Mouse (Mus musculus): ENCODE results near the gene Lmo2. TPM values are rescaled to one million over a fixed set of nuclear protein-coding genes. Genes with fewer than 3 reads are reported as not detected.
"Not testable (repeated sequence)": the region's sequence is repeated elsewhere in the genome, so short reads cannot be mapped to it uniquely, and the experiment has no call there.

Lmo2 gene
- total and polyA plus RNA-seq, 3 experiments, result 19.5 to 25.3 (median 19.8) TPM

DNA sequence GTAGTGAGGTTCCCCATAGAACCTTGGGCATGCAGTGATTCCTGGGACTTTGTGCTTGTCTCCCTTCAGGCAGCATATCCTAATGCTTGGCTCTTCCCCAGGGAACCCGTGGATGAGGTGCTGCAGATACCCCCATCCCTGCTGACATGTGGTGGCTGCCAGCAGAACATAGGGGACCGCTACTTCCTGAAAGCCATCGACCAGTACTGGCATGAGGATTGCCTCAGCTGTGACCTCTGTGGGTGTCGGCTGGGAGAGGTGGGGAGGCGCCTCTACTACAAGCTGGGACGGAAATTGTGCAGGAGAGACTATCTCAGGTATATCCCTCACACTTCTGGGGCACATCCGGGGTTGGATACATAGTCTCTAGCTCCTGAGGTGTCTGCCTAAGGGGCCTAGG lies 18.1 kb downstream of the Lmo2 start:
- Histone ChIP-seq H3K27ac (no peak overlapping the region), H3K79me2 (replicated peaks; ENCODE audit: control insufficient read depth, insufficient read depth, low read length) (no peaks in the 10 kb centered on the region), H3K4me1 (ENCODE audit: control insufficient read depth, insufficient read depth, low read length) (no peaks in the 10 kb centered on the region; the same call in 1 of the 2 replicates), H3K36me3 (ENCODE audit: control insufficient read depth, insufficient read depth, low read length) (no peaks in the 10 kb centered on the region), H3K4me3 (no peak overlapping the region), H3K9ac (ENCODE audit: low read depth, low read length) (no peak overlapping the region), H3K27me3 (ENCODE audit: control insufficient read depth, insufficient read depth, low read length) (no peaks in the 10 kb centered on the region)
- WGBS, result 58% methylated on average over 7 of the region's 7 CpGs
- TF ChIP-seq CTCF (IDR thresholded peaks at IDR 0.05), result no peak
- no peak for TF ChIP-seq EP300 (IDR thresholded peaks at IDR 0.05; ENCODE audit: insufficient read depth, low read depth, low read length)
- no peak for TF ChIP-seq POLR2A (IDR thresholded peaks at IDR 0.05; ENCODE audit: insufficient read depth, low read depth, low read length)
- intact Hi-C loops (cut with DNase I), result loop anchor here (10.0 kb wide), 1 partner anchor 411 kb away; the partner anchor contains the start of gene Abtb2
- no peak for DNase-seq

DNA sequence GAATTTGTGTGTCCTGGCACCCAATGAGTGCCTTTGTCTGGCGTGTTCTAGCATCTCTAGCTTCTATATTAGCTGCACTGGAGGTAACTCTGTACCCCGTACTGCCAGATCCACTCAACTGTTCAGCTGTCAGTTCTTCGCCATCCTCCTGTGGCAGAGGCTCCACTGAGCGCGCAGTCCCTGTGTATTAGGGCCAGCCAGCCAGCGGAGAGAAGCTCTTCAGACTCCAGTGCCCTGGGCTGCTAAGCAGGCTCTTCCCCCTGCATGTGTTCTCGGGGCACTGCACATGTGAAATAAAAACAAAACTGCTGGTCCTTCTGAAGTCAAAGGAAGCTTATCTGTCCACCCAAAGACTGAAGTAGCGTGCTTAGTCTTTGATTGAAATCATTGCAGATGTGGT lies 19.4 kb downstream of the Lmo2 start:
- no peaks in the 10 kb centered on the region for H3K27me3 ChIP-seq (ENCODE audit: control insufficient read depth, insufficient read depth, low read length)
- H3K36me3 ChIP-seq (ENCODE audit: control insufficient read depth, insufficient read depth, low read length), result no peaks in the 10 kb centered on the region
- H3K4me3 ChIP-seq, result no peak overlapping the region
- H3K9ac ChIP-seq (ENCODE audit: low read depth, low read length), result no peak overlapping the region
- no peaks in the 10 kb centered on the region for H3K79me2 ChIP-seq (replicated peaks; ENCODE audit: control insufficient read depth, insufficient read depth, low read length)
- DNase-seq, result no peak
- TF ChIP-seq EP300 (IDR thresholded peaks at IDR 0.05; ENCODE audit: insufficient read depth, low read depth, low read length), result no peak
- TF ChIP-seq POLR2A (IDR thresholded peaks at IDR 0.05; ENCODE audit: insufficient read depth, low read depth, low read length), result no peak
- no peak for TF ChIP-seq CTCF (IDR thresholded peaks at IDR 0.05)
- WGBS, result 82% methylated on average over 8 of the region's 8 CpGs
- no peak overlapping the region for H3K27ac ChIP-seq
- intact Hi-C loops (cut with DNase I), result loop anchor here (10.0 kb wide), 1 partner anchor 412 kb away; the partner anchor contains the start of gene Abtb2
- no peaks in the 10 kb centered on the region for H3K4me1 ChIP-seq (ENCODE audit: control insufficient read depth, insufficient read depth, low read length)

DNA sequence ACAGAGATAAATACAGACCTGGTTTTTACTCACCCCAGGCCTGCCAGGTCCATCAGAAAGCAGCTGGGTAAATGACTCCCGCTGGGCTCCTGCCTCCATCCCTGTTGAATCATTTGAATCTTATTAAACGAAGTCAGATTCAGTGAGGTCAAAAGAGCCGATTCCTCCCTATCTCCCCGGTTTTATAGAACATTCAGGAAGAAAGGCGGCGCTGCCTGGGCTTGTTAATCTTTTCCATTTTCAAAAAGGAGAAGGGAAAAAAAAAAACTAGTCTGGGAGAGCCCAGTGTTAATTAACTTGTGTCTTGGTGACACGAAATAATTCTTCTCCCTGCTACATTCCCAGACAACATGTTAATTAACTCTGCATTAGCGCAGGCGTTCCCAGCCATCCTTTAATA lies 19.9 kb downstream of the Lmo2 start:
- no peaks in the 10 kb centered on the region for H3K27me3 ChIP-seq (ENCODE audit: control insufficient read depth, insufficient read depth, low read length)
- H3K79me2 ChIP-seq (replicated peaks; ENCODE audit: control insufficient read depth, insufficient read depth, low read length), result no peaks in the 10 kb centered on the region
- DNase-seq, result no peak
- H3K4me1 ChIP-seq (ENCODE audit: control insufficient read depth, insufficient read depth, low read length), result no peaks in the 10 kb centered on the region
- intact Hi-C loops (cut with DNase I), result loop anchor here (10.0 kb wide), 1 partner anchor 413 kb away; the partner anchor contains the start of gene Abtb2
- no peak overlapping the region for H3K4me3 ChIP-seq
- no peak for TF ChIP-seq POLR2A (IDR thresholded peaks at IDR 0.05; ENCODE audit: insufficient read depth, low read depth, low read length)
- no peak for TF ChIP-seq CTCF (IDR thresholded peaks at IDR 0.05)
- no peak for TF ChIP-seq EP300 (IDR thresholded peaks at IDR 0.05; ENCODE audit: insufficient read depth, low read depth, low read length)
- no peaks in the 10 kb centered on the region for H3K36me3 ChIP-seq (ENCODE audit: control insufficient read depth, insufficient read depth, low read length)
- no peak overlapping the region for H3K27ac ChIP-seq
- 77% methylated on average over 9 of the region's 9 CpGs for WGBS
- no peak overlapping the region for H3K9ac ChIP-seq (ENCODE audit: low read depth, low read length)

DNA sequence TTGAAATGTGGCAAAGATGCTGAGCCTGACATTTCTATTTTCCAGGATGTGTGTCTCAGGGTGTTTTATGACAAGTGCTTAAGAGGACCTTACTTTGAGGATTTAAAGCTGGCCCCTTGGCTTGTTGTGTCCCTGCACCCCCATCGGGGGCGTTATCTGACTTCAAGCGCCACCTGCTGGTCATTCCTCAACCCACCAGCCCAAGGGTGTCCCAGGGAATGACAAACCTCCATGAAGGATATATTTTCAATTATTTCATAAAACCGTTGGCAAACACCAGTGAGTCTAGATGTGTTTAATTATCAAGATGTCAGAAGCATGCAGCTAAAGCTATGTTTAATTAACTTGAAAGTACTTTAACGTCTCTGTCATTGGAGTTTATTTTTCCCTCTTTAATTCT lies 24.5 kb downstream of the Lmo2 start:
- DNase-seq, result peak; percentile 74 to 85
- Histone ChIP-seq H3K27me3 (ENCODE audit: control insufficient read depth, insufficient read depth, low read length) (no peaks in the 10 kb centered on the region), H3K79me2 (replicated peaks; ENCODE audit: control insufficient read depth, insufficient read depth, low read length) (no peaks in the 10 kb centered on the region), H3K36me3 (ENCODE audit: control insufficient read depth, insufficient read depth, low read length) (no peaks in the 10 kb centered on the region), H3K4me1 (ENCODE audit: control insufficient read depth, insufficient read depth, low read length) (no peaks in the 10 kb centered on the region), H3K27ac (no peak overlapping the region), H3K4me3 (no peak overlapping the region), H3K9ac (ENCODE audit: low read depth, low read length) (no peak overlapping the region)
- TF ChIP-seq CTCF (IDR thresholded peaks at IDR 0.05) (0 out of 2 replicates have a peak, but pooled peaks have one; percentile 100), EP300 (IDR thresholded peaks at IDR 0.05; ENCODE audit: insufficient read depth, low read depth, low read length) (peak; percentile 75; the same call in 1 of the 2 replicates), POLR2A (IDR thresholded peaks at IDR 0.05; ENCODE audit: insufficient read depth, low read depth, low read length) (no peak)
- intact Hi-C loops (cut with DNase I), result loop anchor here (1.0 kb wide), 1 partner anchor 110 kb away; no protein-coding TSS in a partner anchor
- 10% methylated on average over 5 of the region's 5 CpGs for WGBS

DNA sequence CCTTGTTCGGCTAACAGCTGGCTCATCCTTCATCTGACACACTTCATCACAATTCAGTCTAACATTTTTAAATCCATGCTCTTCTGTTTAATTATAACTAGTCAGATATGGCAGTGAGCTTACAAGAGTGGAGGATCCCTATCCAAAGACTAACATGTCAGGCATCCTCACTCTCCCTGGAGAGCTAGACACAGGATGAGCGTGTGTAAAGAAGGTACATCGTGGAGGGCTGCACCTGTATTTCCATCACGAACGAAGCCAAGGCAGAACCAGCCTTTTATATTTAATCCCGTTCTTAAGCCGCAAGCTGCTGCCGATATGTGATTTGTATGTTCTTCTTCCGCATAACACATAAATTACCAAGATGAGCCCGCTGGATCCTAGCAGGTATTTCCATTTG lies 25.4 kb downstream of the Lmo2 start:
- Histone ChIP-seq H3K36me3 (ENCODE audit: control insufficient read depth, insufficient read depth, low read length) (no peaks in the 10 kb centered on the region), H3K4me3 (no peak overlapping the region), H3K27me3 (ENCODE audit: control insufficient read depth, insufficient read depth, low read length) (no peaks in the 10 kb centered on the region), H3K4me1 (ENCODE audit: control insufficient read depth, insufficient read depth, low read length) (no peaks in the 10 kb centered on the region), H3K27ac (no peak overlapping the region), H3K9ac (ENCODE audit: low read depth, low read length) (no peak overlapping the region), H3K79me2 (replicated peaks; ENCODE audit: control insufficient read depth, insufficient read depth, low read length) (no peaks in the 10 kb centered on the region)
- no peak for DNase-seq
- 90% methylated on average over 10 of the region's 10 CpGs for WGBS
- no peak for TF ChIP-seq EP300 (IDR thresholded peaks at IDR 0.05; ENCODE audit: insufficient read depth, low read depth, low read length)
- TF ChIP-seq CTCF (IDR thresholded peaks at IDR 0.05), result no peak
- no peak for TF ChIP-seq POLR2A (IDR thresholded peaks at IDR 0.05; ENCODE audit: insufficient read depth, low read depth, low read length)
- intact Hi-C loops (cut with DNase I), result no loop called here

DNA sequence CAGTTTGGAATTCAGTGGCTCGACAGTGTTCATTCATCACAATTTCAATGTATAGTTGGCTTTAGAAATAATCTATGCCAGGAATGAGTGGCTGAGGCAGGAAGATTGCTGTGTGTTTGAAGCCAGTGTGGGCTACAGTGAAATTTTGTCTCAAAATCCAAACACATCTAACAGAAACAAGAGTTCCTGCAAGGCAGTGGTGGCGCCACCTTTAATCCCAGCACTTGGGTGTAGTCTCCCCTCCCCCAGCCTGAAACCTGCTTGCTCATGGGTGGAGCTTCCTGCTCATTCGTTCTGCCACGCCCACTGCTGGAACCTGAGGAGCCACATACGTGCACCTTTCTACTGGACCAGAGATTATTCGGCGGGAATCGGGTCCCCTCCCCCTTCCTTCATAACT lies 29.8 kb downstream of the Lmo2 start:
- H3K36me3 ChIP-seq (ENCODE audit: control insufficient read depth, insufficient read depth, low read length); H3K4me3 ChIP-seq; DNase-seq; H3K9ac ChIP-seq (ENCODE audit: low read depth, low read length); H3K79me2 ChIP-seq (replicated peaks; ENCODE audit: control insufficient read depth, insufficient read depth, low read length); H3K27ac ChIP-seq; H3K4me1 ChIP-seq (ENCODE audit: control insufficient read depth, insufficient read depth, low read length); H3K27me3 ChIP-seq (ENCODE audit: control insufficient read depth, insufficient read depth, low read length); intact Hi-C loops (cut with DNase I): not testable (repeated sequence)
- 73% methylated on average over 8 of the region's 8 CpGs for WGBS

Measured in heart, adult 2 months (tissue).